Mouse (Mus musculus) spleen, postnatal 36 days (tissue): ENCODE data around the gene Cdh22.

Experiments
- DNase-seq, 2 experiments: peaks; one replicate each; pipeline ENCODE4 v3.0.0; 2022; ENCODE audit warnings: low spot score in 2 of 2, mixed read lengths in 1 of 2

Gene Cdh22

DNA sequence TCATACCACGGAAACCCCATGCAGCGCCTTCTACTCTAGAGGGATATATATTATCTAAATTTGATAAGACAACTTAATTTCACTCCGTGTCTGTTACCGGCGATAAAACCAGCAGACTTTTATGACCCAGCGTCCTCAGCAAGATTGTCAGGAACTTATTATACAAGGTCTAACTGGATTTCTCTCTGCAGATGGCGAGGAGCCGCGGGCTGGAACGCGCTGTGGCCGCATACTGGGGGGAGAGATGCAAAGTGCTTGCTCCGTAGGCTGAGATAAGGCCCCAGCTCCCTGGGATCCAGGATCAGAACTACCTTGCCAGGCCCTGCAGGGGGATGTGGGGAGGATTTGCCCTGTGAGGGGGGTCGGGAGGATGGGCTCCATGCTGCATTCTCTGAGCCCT is 145.2 kb downstream of the Cdh22 start:
- no peak for DNase-seq

DNA sequence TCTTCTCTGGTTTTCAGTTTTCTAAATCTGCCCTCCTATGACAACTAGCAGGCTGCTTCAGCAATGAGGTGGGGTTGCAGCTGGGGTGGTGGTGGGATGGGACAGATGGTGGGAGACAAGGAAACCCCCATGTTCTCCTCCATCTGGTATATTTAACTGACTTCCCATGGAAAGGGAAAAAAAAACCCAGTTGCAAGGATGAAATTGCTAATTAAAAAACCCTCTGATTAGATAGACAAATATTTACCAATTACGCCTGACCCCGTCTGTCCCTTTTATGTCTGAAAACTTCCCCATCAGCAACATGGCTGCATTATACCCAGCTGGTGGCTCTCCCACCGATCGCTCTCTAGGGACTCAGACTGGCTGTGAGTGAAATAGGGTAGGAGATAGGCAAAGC is 148.0 kb downstream of the Cdh22 start:
- DNase-seq, result no peak

DNA sequence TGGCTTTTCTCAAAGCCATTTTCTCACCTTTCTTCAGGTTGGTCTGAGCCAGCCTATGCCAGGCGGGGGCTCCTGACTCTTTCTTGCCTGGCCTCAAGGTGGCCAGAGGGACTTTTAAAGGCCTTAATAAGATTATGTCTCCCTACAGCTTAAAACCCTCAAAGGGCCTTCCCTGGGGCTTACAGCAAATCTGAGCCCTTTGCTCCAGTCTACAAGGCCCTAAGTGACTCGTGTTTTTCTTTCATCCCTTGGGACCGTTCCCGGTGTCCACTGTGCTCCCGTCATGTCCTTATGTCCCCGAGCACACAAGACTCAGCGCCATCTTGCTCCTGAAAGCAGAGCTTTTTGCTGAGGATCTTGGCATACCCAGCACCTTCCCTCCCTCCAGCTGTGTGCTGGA is 153.4 kb downstream of the Cdh22 start:
- no peak for DNase-seq

DNA sequence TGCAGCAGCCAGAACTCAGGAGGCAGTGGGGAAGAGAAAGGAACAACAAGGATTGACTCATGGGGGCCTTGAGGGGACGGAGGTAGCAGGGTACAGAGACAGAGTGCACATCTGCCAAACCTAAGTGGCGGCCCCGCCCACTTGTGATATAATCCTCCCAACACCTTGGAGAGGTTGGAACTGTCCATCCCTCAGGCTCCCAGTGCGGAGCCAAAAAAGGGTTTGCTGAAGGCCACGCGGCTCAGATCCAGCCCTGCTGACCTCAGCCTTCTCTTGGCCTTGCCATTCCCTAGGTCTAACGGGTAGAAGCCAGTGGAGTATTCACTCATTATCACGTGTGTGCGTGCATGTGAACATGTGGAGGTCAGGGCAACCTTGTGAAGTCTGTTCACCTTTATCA is 154.0 kb downstream of the Cdh22 start:
- DNase-seq, result no peak

DNA sequence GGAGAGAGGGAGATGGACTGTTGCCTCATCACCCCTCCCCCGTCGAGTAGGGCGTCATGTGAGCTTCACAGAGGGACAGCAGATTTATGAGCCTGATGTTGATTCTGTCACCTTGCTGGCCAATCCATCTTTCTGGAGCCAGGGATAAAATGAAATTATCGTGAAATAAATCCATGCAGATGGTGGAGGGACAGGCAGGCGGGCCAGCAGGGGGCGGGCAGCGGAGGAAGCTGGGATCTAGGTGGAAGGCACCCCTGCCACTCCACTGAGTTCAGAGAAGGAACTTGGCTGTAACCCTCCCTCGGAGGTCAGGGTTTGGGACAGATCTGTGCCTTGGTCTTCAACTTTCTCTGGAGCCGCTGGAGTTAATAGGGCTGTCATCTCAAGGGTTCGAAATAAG is 156.0 kb downstream of the Cdh22 start:
- DNase-seq, result no peak

DNA sequence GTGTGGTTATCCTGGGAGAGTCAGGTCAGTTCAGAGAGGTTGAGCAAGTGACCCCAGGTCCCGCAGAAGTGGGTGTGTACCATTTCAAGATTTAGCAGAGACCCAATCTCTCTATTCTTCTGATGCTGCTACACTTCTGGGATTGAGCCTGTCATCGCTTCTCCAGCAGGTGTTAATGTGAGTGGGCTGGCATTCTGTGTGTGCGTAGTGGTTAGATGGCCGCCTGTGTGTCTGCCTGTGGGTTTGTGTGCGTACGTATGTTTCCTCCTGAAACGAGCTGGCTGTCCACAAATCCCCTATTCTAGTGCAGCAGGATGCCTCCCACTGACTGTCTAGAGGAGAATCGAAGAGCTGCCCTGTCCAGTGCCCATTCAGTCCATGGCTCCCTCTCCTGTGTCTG is 156.6 kb downstream of the Cdh22 start:
- DNase-seq, result no peak

DNA sequence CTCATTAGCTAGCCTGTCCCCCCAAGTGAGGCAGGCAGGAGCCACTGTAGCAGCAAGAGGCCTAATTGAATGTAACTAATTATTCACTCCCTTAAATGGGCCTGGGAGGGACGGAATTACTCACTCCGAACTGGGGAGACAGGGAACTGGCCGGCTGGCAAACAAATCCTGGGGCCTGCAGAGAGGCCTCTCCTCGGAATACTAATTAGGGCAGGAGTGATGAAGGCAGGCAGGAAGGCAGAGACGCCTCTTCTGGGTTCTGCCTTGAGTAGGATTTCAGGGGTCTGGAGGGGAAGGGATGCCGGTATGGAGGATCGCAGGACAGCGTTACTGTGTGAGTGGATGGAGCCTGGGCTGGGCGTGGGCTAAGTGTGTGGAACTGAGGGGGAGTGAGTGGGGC is 157.6 kb downstream of the Cdh22 start:
- no peak for DNase-seq

DNA sequence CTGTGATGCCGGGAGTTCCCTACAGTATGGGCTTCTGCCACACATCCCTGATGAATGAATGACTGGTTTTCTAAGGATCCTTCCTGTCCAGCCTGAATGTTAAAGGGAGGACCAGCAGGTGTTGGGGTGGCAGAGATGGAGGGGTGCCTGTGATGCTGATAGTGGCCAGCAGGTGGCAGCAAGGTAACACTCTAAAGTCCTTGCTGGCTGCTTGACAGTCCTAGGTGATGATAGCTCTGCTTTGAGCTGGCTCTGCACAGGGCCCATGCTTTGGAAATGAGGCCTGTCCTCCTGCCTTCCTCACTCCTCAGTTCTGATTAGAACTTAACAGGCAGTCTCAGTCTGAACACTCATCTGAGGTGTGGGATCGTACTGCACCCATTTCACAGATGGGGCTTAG is 159.7 kb downstream of the Cdh22 start:
- peak; percentile 62 to 63 for DNase-seq

DNA sequence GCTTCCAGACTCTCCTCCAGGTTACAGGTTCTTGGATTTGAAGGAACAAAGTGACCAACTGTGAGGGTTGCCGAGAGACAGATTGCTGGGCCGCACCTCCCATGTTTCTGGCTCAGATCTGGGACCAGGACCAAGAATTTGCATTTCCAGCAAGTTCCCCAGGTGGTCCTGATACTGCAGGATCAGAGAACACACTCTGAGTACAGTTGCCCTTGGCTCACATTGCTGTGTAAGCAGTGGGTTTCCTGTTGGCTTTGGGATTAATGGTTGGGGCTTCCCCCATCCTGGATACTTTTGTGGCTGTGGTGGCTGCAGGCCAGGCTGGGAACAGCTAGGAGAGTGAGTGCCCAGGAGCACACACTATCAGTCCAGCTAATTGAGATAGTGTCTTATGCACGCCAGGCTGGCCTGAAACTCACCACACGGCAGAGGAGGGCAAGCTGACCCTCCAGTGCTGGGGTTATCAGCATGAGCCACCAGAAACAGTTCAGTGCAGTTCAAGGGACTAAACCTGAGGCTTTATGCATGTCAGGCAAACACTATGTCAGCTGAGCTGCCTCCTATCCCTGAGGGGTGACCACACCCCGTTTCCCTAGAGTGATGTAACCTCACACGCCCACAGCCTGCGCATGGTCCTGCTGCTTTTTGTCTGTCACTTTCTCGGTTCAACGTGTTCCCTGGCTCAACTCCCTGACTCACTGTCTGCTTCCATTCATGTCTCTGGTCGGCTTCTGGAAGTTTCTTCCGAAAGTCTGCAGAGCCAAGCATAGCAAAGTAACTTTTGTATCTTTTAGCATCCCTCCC is 160.4 kb downstream of the Cdh22 start:
- DNase-seq, result no peak

DNA sequence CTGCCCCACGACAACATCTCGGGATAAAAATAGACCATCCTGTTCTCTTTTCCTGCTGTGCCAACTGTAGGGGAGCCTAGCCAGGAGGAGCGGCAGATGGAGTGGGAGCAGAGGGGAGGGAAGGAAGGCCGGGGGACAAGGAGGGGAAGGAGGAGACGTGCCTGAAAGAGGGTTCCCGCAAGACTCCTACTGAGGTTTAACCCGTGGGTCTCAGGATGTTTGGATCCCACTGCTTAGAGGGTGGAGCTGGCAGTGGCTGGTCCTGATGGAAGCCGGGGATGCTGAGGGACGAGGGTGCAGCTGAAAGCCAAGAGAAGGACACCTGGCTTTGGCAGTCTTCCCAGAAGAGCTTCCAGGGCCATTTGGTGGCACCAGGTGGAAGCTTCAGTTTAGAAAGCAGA is 161.3 kb downstream of the Cdh22 start:
- no peak for DNase-seq

DNA sequence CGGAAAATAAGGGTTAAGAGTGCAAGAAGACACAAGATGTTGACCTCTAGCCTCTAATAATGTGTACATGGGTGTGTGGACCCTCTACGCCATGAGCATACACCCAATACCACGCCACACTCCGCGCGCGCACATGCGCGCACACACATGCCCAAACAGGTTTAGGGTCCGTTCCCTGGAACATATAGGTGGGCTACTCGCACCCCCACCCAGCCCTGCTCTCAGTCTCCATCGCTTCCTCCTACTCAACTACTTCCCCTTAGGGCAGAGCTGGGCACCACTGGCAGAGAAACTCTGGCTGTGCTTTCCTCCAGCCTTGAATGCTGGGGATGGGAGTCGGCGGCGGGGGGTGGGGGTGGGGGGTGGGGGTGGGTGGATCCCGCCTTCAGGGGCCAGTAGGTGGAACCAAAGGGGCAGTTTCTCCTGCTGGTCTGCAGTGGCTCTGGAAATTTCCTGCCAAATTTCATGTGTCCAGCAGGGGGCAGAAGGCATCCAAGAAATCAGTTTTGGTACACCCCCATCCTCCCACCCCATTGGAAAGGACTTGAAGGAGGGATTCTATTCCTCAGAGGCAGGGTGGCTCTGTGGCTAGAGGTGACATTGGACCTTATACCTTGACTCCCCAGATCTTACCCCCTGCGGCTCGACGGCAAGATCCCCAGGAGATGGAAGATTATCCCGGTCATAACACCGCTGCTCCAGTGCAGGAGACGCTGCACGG is 164.4 kb downstream of the Cdh22 start:
- DNase-seq, result peak in 1 of 2 experiments; percentile 36

DNA sequence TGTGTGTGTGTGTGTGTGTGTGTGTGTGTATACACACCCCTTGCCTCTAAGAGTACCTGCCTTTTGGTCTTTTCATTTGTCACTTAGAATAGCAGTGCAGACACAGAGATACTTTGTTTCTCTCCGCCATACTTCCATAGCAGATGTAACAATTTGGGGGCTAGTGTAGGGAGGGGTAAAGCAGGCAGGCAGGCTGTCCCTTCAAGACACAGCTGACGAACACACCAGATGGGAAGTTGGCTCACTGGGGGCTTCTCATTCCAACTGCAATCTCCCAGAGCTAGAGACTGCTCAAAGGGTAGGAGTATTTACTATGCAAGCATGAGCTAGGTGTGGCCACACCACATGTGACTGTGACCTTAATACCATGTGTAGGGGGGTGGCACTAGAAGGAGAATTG is 165.8 kb downstream of the Cdh22 start:
- DNase-seq, result no peak

DNA sequence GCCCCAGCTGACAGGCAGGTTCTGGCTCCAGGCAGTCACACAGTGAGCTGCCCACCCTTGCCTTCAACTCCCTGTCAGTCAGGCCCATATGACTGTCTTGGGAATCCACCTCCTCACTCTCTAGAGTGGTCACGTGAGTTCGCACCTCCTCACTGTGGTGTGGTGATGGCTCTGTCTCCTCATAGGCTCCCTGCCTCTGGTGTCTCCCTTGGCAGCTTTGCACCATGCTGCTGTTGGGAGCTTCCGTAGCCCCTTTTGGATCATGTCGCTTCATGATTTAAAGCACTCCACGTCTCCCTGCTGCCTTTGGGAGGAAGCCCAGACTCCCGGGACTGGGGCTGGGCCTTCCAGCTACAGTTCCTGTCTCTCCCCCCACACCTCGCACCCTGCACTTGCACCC is 170.2 kb downstream of the Cdh22 start:
- DNase-seq, result no peak

DNA sequence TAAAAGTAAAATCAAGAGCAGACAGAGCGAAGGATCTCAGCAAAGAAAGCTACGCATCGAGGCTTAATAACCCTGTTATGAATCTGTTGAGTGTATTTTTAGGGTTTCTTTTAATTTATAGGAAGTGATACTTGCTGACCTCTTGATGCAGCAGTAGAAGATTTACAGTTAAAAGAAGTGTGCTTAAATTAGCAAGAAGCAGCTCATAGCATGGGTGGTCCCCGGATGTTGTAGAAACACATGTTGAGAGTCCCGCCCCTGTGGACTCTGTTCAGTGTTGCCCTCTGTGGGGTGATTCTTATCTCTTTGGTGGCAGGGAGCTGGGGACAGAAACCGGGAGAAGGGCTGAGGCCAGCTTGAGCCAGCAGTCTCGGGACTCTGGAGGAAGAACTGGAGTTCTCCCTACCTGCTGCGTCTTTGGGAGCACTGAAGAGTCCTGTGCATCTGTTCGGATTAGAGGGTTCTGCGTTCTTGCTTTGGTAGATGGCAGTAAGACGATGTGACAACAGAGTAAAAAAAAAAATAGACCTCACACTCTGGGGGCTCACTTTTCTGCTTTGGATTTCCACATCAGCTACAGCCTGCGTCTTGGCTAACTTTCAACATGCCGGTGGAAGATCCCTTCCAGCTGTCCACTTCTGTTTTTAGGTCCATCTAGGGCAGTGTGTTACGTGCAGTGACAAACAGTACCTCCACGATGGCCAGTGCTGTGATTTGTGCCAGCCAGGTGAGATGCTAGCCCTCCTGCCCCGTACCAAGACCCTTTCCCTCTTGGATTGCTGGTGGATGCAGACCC is 172.8 kb downstream of the Cdh22 start:
- DNase-seq, result peak; percentile 72 to 75
